36 mouse cellular contexts compared by ENCODE assay signal in the genomic region with DNA sequence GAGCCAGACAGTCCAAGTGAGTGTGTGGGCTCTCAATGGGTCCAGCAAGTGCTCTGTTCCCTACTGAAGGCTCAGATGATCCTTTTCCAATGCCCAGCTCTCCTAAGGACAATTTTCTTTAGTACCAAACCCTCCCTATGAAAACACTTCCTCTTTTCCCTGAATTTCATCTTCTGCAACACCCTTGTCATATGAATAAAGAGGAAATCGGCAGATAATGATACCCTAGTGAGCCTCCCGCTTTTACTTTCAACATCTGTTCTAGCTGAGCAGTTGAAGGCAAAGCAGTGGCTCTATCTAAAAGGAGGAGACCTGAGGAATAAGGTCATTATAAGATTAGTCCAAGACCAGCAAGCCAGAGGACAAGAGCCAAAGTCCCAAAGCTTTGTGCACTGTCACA. TPM values are rescaled to one million over a fixed set of nuclear protein-coding genes. Genes with fewer than 3 reads are reported as not detected.
DNase-seq lines count a peak whose midpoint lies in the region; TF ChIP-seq lines count a peak whose summit lies in the region.
"Had no signal": no experiment of that assay in that cellular context is flagged by ENCODE, and none has a peak within 500 bp of the region (broad histone marks: within the 10 kb centered on the region; RNA-seq: fewer than 3 reads in every experiment).

No protein-coding gene starts in this region.

- no peak overlapping the region for H3K9ac ChIP-seq in ES-Bruce4 (ENCODE audit: low read depth, poor library complexity, severe bottlenecking)
- H3K9ac ChIP-seq: embryonic facial prominence, embryonic 13.5 days; forebrain, embryonic 12.5 days; forebrain, embryonic 15.5 days; hindbrain, embryonic 13.5 days had no signal

- H3K36me3 ChIP-seq in E14TG2a.4 (ENCODE audit: insufficient read depth, low read length): peaks cover 43% of the 10 kb centered on the region
- peaks cover under 1% of the 10 kb centered on the region; the same call in 1 of the 2 replicates for H3K36me3 ChIP-seq in ES-Bruce4 (ENCODE audit: control insufficient read depth, insufficient read depth, low read length, poor library complexity, severe bottlenecking)
- no peaks in the 10 kb centered on the region for H3K36me3 ChIP-seq in macrophage (ENCODE audit: inconsistent target)
- H3K36me3 ChIP-seq: embryonic facial prominence, embryonic 10.5 days; embryonic facial prominence, embryonic 13.5 days; forebrain, embryonic 12.5 days; forebrain, embryonic 15.5 days; hindbrain, embryonic 10.5 days; hindbrain, embryonic 13.5 days had no signal

- H3K4me3 ChIP-seq in E14TG2a.4 (replicated peaks; ENCODE audit: low read length) (0 out of 2 replicates have a peak overlapping the region, but pooled peaks have one; percentile 21), ES-Bruce4 (ENCODE audit: low read depth, low read length) (no peak overlapping the region), macrophage (ENCODE audit: inconsistent target) (no peak overlapping the region)
- H3K4me3 ChIP-seq: embryonic facial prominence, embryonic 10.5 days; embryonic facial prominence, embryonic 13.5 days; erythroblast, embryonic 14.5 days; forebrain, embryonic 12.5 days; forebrain, embryonic 15.5 days; hindbrain, embryonic 10.5 days; hindbrain, embryonic 13.5 days had no signal

- WGBS in macrophage (ENCODE audit: missing documents): 14% methylated on average over 2 of the region's 2 CpGs

- H3K27ac ChIP-seq in ES-Bruce4 (ENCODE audit: insufficient read depth, low read length): peak overlapping the region; percentile 67; the same call in 1 of the 2 replicates
- H3K27ac ChIP-seq in macrophage: peak overlapping the region; percentile 33
- H3K27ac ChIP-seq: embryonic facial prominence, embryonic 10.5 days; embryonic facial prominence, embryonic 13.5 days; forebrain, embryonic 12.5 days; forebrain, embryonic 15.5 days; hindbrain, embryonic 10.5 days; hindbrain, embryonic 13.5 days had no signal

- TF ChIP-seq CTCF in E14TG2a.4 (conservative IDR thresholded peaks at IDR 0.05; ENCODE audit: low read length) (no peak), ES-Bruce4 (IDR thresholded peaks at IDR 0.05; ENCODE audit: low read depth, low read length) (no peak)

- H3K27me3 ChIP-seq in E14TG2a.4 (ENCODE audit: insufficient read depth, low read length) (no peaks in the 10 kb centered on the region), ES-Bruce4 (ENCODE audit: control insufficient read depth, insufficient read depth, low read length, poor library complexity, severe bottlenecking) (no peaks in the 10 kb centered on the region)
- H3K27me3 ChIP-seq: embryonic facial prominence, embryonic 13.5 days; forebrain, embryonic 12.5 days; forebrain, embryonic 15.5 days; hindbrain, embryonic 13.5 days; Patski had no signal

- H3K4me1 ChIP-seq in E14TG2a.4 (replicated peaks; ENCODE audit: low read depth, low read length): peaks cover 99% of the 10 kb centered on the region
- H3K4me1 ChIP-seq in ES-Bruce4 (ENCODE audit: control insufficient read depth, insufficient read depth, low read length): peaks cover 17% of the 10 kb centered on the region
- H3K4me1 ChIP-seq: forebrain, embryonic 15.5 days had no signal

- no peak for TF ChIP-seq EP300 in ES-Bruce4 (IDR thresholded peaks at IDR 0.05; ENCODE audit: insufficient read depth, low read depth, low read length)

- no peaks in the 10 kb centered on the region for H3K9me3 ChIP-seq in E14TG2a.4 (ENCODE audit: low read length)
- H3K9me3 ChIP-seq in ES-Bruce4 (replicated peaks; ENCODE audit: control insufficient read depth, insufficient read depth, low read length, poor library complexity, severe bottlenecking): no peaks in the 10 kb centered on the region
- H3K9me3 ChIP-seq: embryonic facial prominence, embryonic 10.5 days; embryonic facial prominence, embryonic 13.5 days; forebrain, embryonic 12.5 days; forebrain, embryonic 15.5 days; hindbrain, embryonic 10.5 days; hindbrain, embryonic 13.5 days had no signal

- DNase-seq in MEL-GATA-1-ER (ENCODE audit: extremely low read depth, low read depth): peak; percentile 63
- no peak for DNase-seq in embryo, embryonic 10.5 days (ENCODE audit: low spot score)
- no peak for DNase-seq in urinary bladder, postnatal 4 days (ENCODE audit: low spot score in 2 of 2)
- no peak for DNase-seq in layer of hippocampus, postnatal 36 days
- DNase-seq in retina, postnatal 1 day: no peak
- DNase-seq: adrenal gland, postnatal 10 days; adrenal gland, postnatal 36 days; cerebellum, adult 11-12 months; cerebellum, adult 9-10 months; cerebellum, postnatal 25 days; embryo, embryonic 11 days; gastrocnemius, postnatal 25 days had no signal

- H3K79me2 ChIP-seq in macrophage (ENCODE audit: inconsistent target): peaks cover 82% of the 10 kb centered on the region

- no peak for TF ChIP-seq POLR2A in ES-Bruce4 (IDR thresholded peaks at IDR 0.05; ENCODE audit: insufficient read depth, low read length)

RNA-seq across cellular contexts. Expression of a gene that starts 10.8 kb away (rescaled TPM):
- 109 and 112 TPM in 2 replicates for polyA plus RNA-seq in ES-Bruce4 (2011; ENCODE audit: insufficient read depth, insufficient read length, low read depth, missing spikeins)
- total RNA-seq in macrophage (2018; cell fraction: chromatin; rRNA removed): 100 to 1,000 TPM in 23 of 26 experiments, 10 to 100 TPM in 3; 86.0 to 358 (median 130) TPM
- 10 to 100 TPM; 16.8 to 73.0 (median 26.4) TPM for total RNA-seq in macrophage (2018; cell fraction: cytosol; rRNA removed)
- 100 to 1,000 TPM in 8 of 26 experiments, 10 to 100 TPM in 18; 41.8 to 219 (median 90.9) TPM for total RNA-seq in macrophage (2018; cell fraction: nucleus; rRNA removed)
- polyA plus RNA-seq in macrophage (2018): 18.7 to 25.4 TPM (median 20.5 TPM) in 3 replicates
- total RNA-seq in layer of hippocampus, postnatal 36 days (2021): 10 to 100 TPM; 28.2 to 36.3 TPM
- polyA plus RNA-seq: erythroblast, embryonic 14.5 days had no signal

RNA-seq across cellular contexts. Expression of a gene that starts 30.6 kb away (rescaled TPM):
- not detected in 2 replicates for polyA plus RNA-seq in ES-Bruce4 (2011; ENCODE audit: insufficient read depth, insufficient read length, low read depth, missing spikeins)
- not detected for total RNA-seq in macrophage (2018; cell fraction: chromatin; rRNA removed)
- total RNA-seq in macrophage (2018; cell fraction: cytosol; rRNA removed): not detected
- 1 to 10 TPM in 1 of 26 experiments, under 1 TPM in 1, not detected in 24; 0.34 to 1.0 TPM for total RNA-seq in macrophage (2018; cell fraction: nucleus; rRNA removed)
- not detected in 3 replicates for polyA plus RNA-seq in macrophage (2018)
- not detected for total RNA-seq in layer of hippocampus, postnatal 36 days (2021)
- total RNA-seq: adrenal gland, adult 18-20 months; adrenal gland, postnatal 10 days; adrenal gland, postnatal 36 days; common myeloid progenitor, adult 5-6 weeks; gastrocnemius, adult 8-10 months; gastrocnemius, postnatal 25 days; heart, adult 8-10 months; heart, postnatal 25 days had no signal
- polyA plus RNA-seq: C2C12; CD4-positive, CD25-positive, alpha-beta regulatory T cell, adult 4 months; embryonic facial prominence, embryonic 10.5 days; embryonic facial prominence, embryonic 13.5 days; erythroblast, embryonic 14.5 days; forebrain, embryonic 12.5 days; forebrain, embryonic 15.5 days; gonadal fat pad, adult 2 months; heart, embryonic 11.5 days; heart, postnatal 0 days; hindbrain, embryonic 10.5 days; hindbrain, embryonic 13.5 days; intestine, embryonic 16.5 days had no signal

RNA-seq across cellular contexts. Expression of a gene that starts 38.3 kb away (rescaled TPM):
- 46.5 and 49.6 TPM in 2 replicates for polyA plus RNA-seq in ES-Bruce4 (2011; ENCODE audit: insufficient read depth, insufficient read length, low read depth, missing spikeins)
- 10 to 100 TPM in 8 of 26 experiments, 1 to 10 TPM in 18; 2.5 to 12.3 (median 7.2) TPM for total RNA-seq in macrophage (2018; cell fraction: chromatin; rRNA removed)
- 10 to 100 TPM; 18.7 to 33.6 (median 26.1) TPM for total RNA-seq in macrophage (2018; cell fraction: cytosol; rRNA removed)
- 10 to 100 TPM in 13 of 26 experiments, 1 to 10 TPM in 13; 2.3 to 13.7 (median 9.9) TPM for total RNA-seq in macrophage (2018; cell fraction: nucleus; rRNA removed)
- polyA plus RNA-seq in macrophage (2018): 27.2 to 40.6 TPM (median 35.2 TPM) in 3 replicates
- 10 to 100 TPM; 33.4 to 34.5 TPM for total RNA-seq in layer of hippocampus, postnatal 36 days (2021)

RNA-seq across cellular contexts. Expression of a gene that starts 52.4 kb away (rescaled TPM):
- polyA plus RNA-seq in ES-Bruce4 (2011; ENCODE audit: insufficient read depth, insufficient read length, low read depth, missing spikeins) (not detected in 2 replicates), macrophage (2018) (not detected in 3 replicates)
- total RNA-seq in macrophage (2018; cell fraction: chromatin; rRNA removed): not detected
- not detected for total RNA-seq in macrophage (2018; cell fraction: cytosol; rRNA removed)
- not detected for total RNA-seq in macrophage (2018; cell fraction: nucleus; rRNA removed)
- total RNA-seq in layer of hippocampus, postnatal 36 days (2021): not detected
- total RNA-seq: adrenal gland, adult 18-20 months; adrenal gland, postnatal 10 days; adrenal gland, postnatal 36 days; common myeloid progenitor, adult 5-6 weeks; gastrocnemius, adult 8-10 months; gastrocnemius, postnatal 25 days; heart, adult 8-10 months; heart, postnatal 25 days had no signal
- polyA plus RNA-seq: C2C12; CD4-positive, CD25-positive, alpha-beta regulatory T cell, adult 4 months; embryonic facial prominence, embryonic 10.5 days; embryonic facial prominence, embryonic 13.5 days; erythroblast, embryonic 14.5 days; forebrain, embryonic 12.5 days; forebrain, embryonic 15.5 days; gonadal fat pad, adult 2 months; heart, embryonic 11.5 days; heart, embryonic 14.5 days; heart, postnatal 0 days; hindbrain, embryonic 10.5 days; hindbrain, embryonic 13.5 days; hindbrain, embryonic 16.5 days; intestine, embryonic 16.5 days had no signal
